Mouse (Mus musculus) neural tube, embryonic 15.5 days (tissue): ENCODE measurements at regions not wholly inside any gene's neighbourhood (a gene's known extent, or its start where the extent isn't known, plus 50 kb on each side); places are given as distances from the start of the nearest gene placed in this dataset.
A peak's percentile ranks its signal among the peaks of the same experiment; 100 is the strongest.

Experiments
- ATAC-seq: fragments of 200-750 bp; cut with Nextera tagmentation; 2 replicates; pipeline ENCODE4 v1.8.0; 2017; ENCODE audit warnings: mild to moderate bottlenecking, moderate TSS enrichment, moderate library complexity; ENCODE audit not compliant: low FRiP score
- H3K27ac ChIP-seq: fragments of 300-500 bp; sonication (generic); replicated peaks from 2 replicates; pipeline ENCODE4 v1.5.1; 2015; ENCODE audit warnings: mild to moderate bottlenecking, inconsistent platforms
- H3K27me3 ChIP-seq: fragments of 300-500 bp; sonication (generic); replicated peaks from 2 replicates; pipeline ENCODE4 v1.6.1; 2015; ENCODE audit warnings: inconsistent platforms
- H3K36me3 ChIP-seq: fragments of 300-500 bp; sonication (generic); 2 replicates; pipeline ENCODE4 v1.6.1; 2015; ENCODE audit warnings: inconsistent platforms
- H3K4me1 ChIP-seq: fragments of 300-500 bp; sonication (generic); 2 replicates; pipeline ENCODE4 v1.6.1; 2015; ENCODE audit warnings: inconsistent platforms
- H3K4me2 ChIP-seq: fragments of 300-500 bp; sonication (generic); 2 replicates; pipeline ENCODE4 v1.6.1; 2015; ENCODE audit warnings: inconsistent platforms, mild to moderate bottlenecking, moderate library complexity
- H3K4me3 ChIP-seq: fragments of 300-500 bp; sonication (generic); replicated peaks from 2 replicates; pipeline ENCODE4 v1.5.1; 2015; ENCODE audit warnings: mild to moderate bottlenecking, inconsistent platforms
- H3K9ac ChIP-seq: fragments of 300-500 bp; sonication (generic); replicated peaks from 2 replicates; pipeline ENCODE4 v1.6.1; 2015; ENCODE audit warnings: mild to moderate bottlenecking, inconsistent platforms
- H3K9me3 ChIP-seq: fragments of 300-500 bp; sonication (generic); replicated peaks from 2 replicates; pipeline ENCODE4 v1.6.1; 2016; ENCODE audit warnings: inconsistent platforms
- WGBS: fragments of 180-500 bp; shearing (Covaris S2); methylation state at CpG from one replicate; pipeline ENCODE4 v1.1.7; 2015; ENCODE audit warnings: mixed read lengths; 5-methylcytosine and 5-hydroxymethylcytosine counted together

- H3K9me3 ChIP-seq: no peaks in the 10 kb centered on the region
- H3K4me1 ChIP-seq: no peaks in the 10 kb centered on the region
- 68% methylated on average over 2 of the region's 2 CpGs for WGBS
- H3K4me2 ChIP-seq: no peak overlapping the region
- no peak overlapping the region for H3K4me3 ChIP-seq
- H3K27ac ChIP-seq: no peak overlapping the region
- H3K36me3 ChIP-seq: no peaks in the 10 kb centered on the region
- no peak overlapping the region for H3K9ac ChIP-seq
- no peak for ATAC-seq
- no peaks in the 10 kb centered on the region for H3K27me3 ChIP-seq
Observed at GRCm38 (mm10) chr15:93091396-93091795, 183.6 kb downstream of the Gxylt1 start.

GRCm38 (mm10) chr15:93089347-93089746 is 185.6 kb downstream of the Gxylt1 start:
- no peaks in the 10 kb centered on the region for H3K9me3 ChIP-seq
- 29% methylated on average over 13 of the region's 13 CpGs for WGBS
- H3K9ac ChIP-seq: no peak overlapping the region
- H3K36me3 ChIP-seq: no peaks in the 10 kb centered on the region
- ATAC-seq: no peak
- H3K4me2 ChIP-seq: no peak overlapping the region
- peaks cover 4% of the 10 kb centered on the region for H3K4me1 ChIP-seq
- no peak overlapping the region for H3K4me3 ChIP-seq
- H3K27me3 ChIP-seq: no peaks in the 10 kb centered on the region
- no peak overlapping the region for H3K27ac ChIP-seq

- H3K27ac ChIP-seq: no peak overlapping the region
- no peak overlapping the region for H3K4me3 ChIP-seq
- no peak overlapping the region for H3K9ac ChIP-seq
- H3K36me3 ChIP-seq: no peaks in the 10 kb centered on the region
- no peak for ATAC-seq
- no peaks in the 10 kb centered on the region for H3K9me3 ChIP-seq
- H3K4me1 ChIP-seq: peaks cover 4% of the 10 kb centered on the region
- no peak overlapping the region for H3K4me2 ChIP-seq
- H3K27me3 ChIP-seq: no peaks in the 10 kb centered on the region
- WGBS: 37% methylated on average over 14 of the region's 14 CpGs
Observed at GRCm38 (mm10) chr15:93084967-93085617, 189.9 kb downstream of the Gxylt1 start.

GRCm38 (mm10) chr15:93074070-93074469 is 200.9 kb downstream of the Gxylt1 start:
- no peak for ATAC-seq
- Histone ChIP-seq H3K4me2 (no peak overlapping the region), H3K4me1 (no peaks in the 10 kb centered on the region), H3K27me3 (no peaks in the 10 kb centered on the region), H3K9me3 (no peaks in the 10 kb centered on the region), H3K4me3 (no peak overlapping the region), H3K27ac (no peak overlapping the region), H3K9ac (no peak overlapping the region), H3K36me3 (no peaks in the 10 kb centered on the region)
- WGBS: 67% methylated on average over 6 of the region's 6 CpGs

- Histone ChIP-seq H3K27me3 (no peaks in the 10 kb centered on the region), H3K9me3 (no peaks in the 10 kb centered on the region), H3K9ac (no peak overlapping the region), H3K36me3 (no peaks in the 10 kb centered on the region), H3K4me3 (no peak overlapping the region), H3K4me2 (no peak overlapping the region), H3K27ac (peak overlapping the region; percentile 6; the same call in 1 of the 2 replicates), H3K4me1 (peaks cover 11% of the 10 kb centered on the region)
- no peak for ATAC-seq
- WGBS: 10% methylated on average over 10 of the region's 10 CpGs
Observed at GRCm38 (mm10) chr15:93062213-93063131, 212.5 kb downstream of the Gxylt1 start.

GRCm38 (mm10) chr15:93053471-93053870 is 221.5 kb downstream of the Gxylt1 start:
- Histone ChIP-seq H3K4me1 (no peaks in the 10 kb centered on the region), H3K36me3 (no peaks in the 10 kb centered on the region), H3K9ac (no peak overlapping the region), H3K27ac (no peak overlapping the region), H3K4me3 (no peak overlapping the region), H3K9me3 (no peaks in the 10 kb centered on the region), H3K4me2 (no peak overlapping the region), H3K27me3 (no peaks in the 10 kb centered on the region)
- 93% methylated on average over 3 of the region's 3 CpGs for WGBS
- ATAC-seq: no peak

GRCm38 (mm10) chr15:93027185-93027584 is 247.8 kb downstream of the Gxylt1 start:
- no peak overlapping the region for H3K9ac ChIP-seq
- no peaks in the 10 kb centered on the region for H3K36me3 ChIP-seq
- peaks cover 10% of the 10 kb centered on the region for H3K4me1 ChIP-seq
- H3K4me2 ChIP-seq: no peak overlapping the region
- H3K27ac ChIP-seq: no peak overlapping the region
- ATAC-seq: no peak
- H3K27me3 ChIP-seq: no peaks in the 10 kb centered on the region
- H3K4me3 ChIP-seq: no peak overlapping the region
- H3K9me3 ChIP-seq: no peaks in the 10 kb centered on the region
- 30% methylated on average over 6 of the region's 6 CpGs for WGBS

- Histone ChIP-seq H3K4me2 (no peak overlapping the region), H3K27me3 (no peaks in the 10 kb centered on the region), H3K27ac (no peak overlapping the region), H3K9me3 (no peaks in the 10 kb centered on the region), H3K9ac (no peak overlapping the region), H3K36me3 (no peaks in the 10 kb centered on the region), H3K4me1 (peaks cover 10% of the 10 kb centered on the region), H3K4me3 (no peak overlapping the region)
- ATAC-seq: no peak
- WGBS: 71% methylated on average over 11 of the region's 11 CpGs
Observed at GRCm38 (mm10) chr15:93026456-93027078, 248.4 kb downstream of the Gxylt1 start.

- WGBS: 41% methylated on average over 9 of the region's 9 CpGs
- no peak for ATAC-seq
Observed at GRCm38 (mm10) chr15:93025791-93026190, 249.2 kb downstream of the Gxylt1 start.

GRCm38 (mm10) chr15:93024171-93024570 is 250.8 kb downstream of the Gxylt1 start:
- H3K4me3 ChIP-seq: no peak overlapping the region
- no peak overlapping the region for H3K4me2 ChIP-seq
- WGBS: 86% methylated on average over 6 of the region's 6 CpGs
- H3K4me1 ChIP-seq: peaks cover 10% of the 10 kb centered on the region
- no peaks in the 10 kb centered on the region for H3K27me3 ChIP-seq
- no peak for ATAC-seq
- no peak overlapping the region for H3K27ac ChIP-seq
- no peaks in the 10 kb centered on the region for H3K36me3 ChIP-seq
- no peak overlapping the region for H3K9ac ChIP-seq
- H3K9me3 ChIP-seq: no peaks in the 10 kb centered on the region

More at GRCm38 (mm10) chr15:93025791-93026190, 249.2 kb downstream of the Gxylt1 start:
- Histone ChIP-seq H3K36me3 (no peaks in the 10 kb centered on the region), H3K4me2 (0 out of 2 replicates have a peak overlapping the region, but pooled peaks have one; percentile 3), H3K27ac (0 out of 2 replicates have a peak overlapping the region, but pooled peaks have one; percentile 33), H3K9ac (no peak overlapping the region), H3K9me3 (no peaks in the 10 kb centered on the region), H3K4me3 (no peak overlapping the region), H3K4me1 (peaks cover 10% of the 10 kb centered on the region), H3K27me3 (no peaks in the 10 kb centered on the region)

- Histone ChIP-seq H3K9me3 (no peaks in the 10 kb centered on the region), H3K9ac (no peak overlapping the region), H3K4me2 (no peak overlapping the region), H3K36me3 (no peaks in the 10 kb centered on the region), H3K4me1 (no peaks in the 10 kb centered on the region), H3K27ac (no peak overlapping the region), H3K4me3 (no peak overlapping the region), H3K27me3 (no peaks in the 10 kb centered on the region)
- 49% methylated on average over 5 of the region's 5 CpGs for WGBS
- ATAC-seq: no peak
Observed at GRCm38 (mm10) chr15:93011166-93011565, 263.8 kb downstream of the Gxylt1 start.
